In genomic region chr4:87475537-87475936, GRCm38 (mm10) we compare ENCODE assay signal across 16 mouse cellular contexts.
"Had no signal": no experiment of that assay in that cellular context is flagged by ENCODE, and none has a peak within 500 bp of the region (broad histone marks: within the 10 kb centered on the region; RNA-seq: fewer than 3 reads in every experiment).

No protein-coding gene starts in this region.

- H3K27me3 ChIP-seq: midbrain, embryonic 12.5 days; neural tube, embryonic 13.5 days; neural tube, embryonic 15.5 days; stomach, embryonic 15.5 days had no signal

- H3K9ac ChIP-seq: liver, embryonic 14.5 days; lung, embryonic 14.5 days; midbrain, embryonic 12.5 days; neural tube, embryonic 13.5 days; neural tube, embryonic 15.5 days; stomach, embryonic 15.5 days had no signal

- H3K4me1 ChIP-seq: stomach, embryonic 15.5 days had no signal

- H3K4me2 ChIP-seq: lung, embryonic 14.5 days; midbrain, embryonic 12.5 days; neural tube, embryonic 13.5 days; neural tube, embryonic 15.5 days; stomach, embryonic 15.5 days had no signal

- H3K36me3 ChIP-seq: midbrain, embryonic 10.5 days; midbrain, embryonic 12.5 days; neural tube, embryonic 13.5 days; neural tube, embryonic 15.5 days; stomach, embryonic 15.5 days had no signal

- H3K27ac ChIP-seq: liver, embryonic 14.5 days; midbrain, embryonic 10.5 days; midbrain, embryonic 12.5 days; neural tube, embryonic 13.5 days; neural tube, embryonic 15.5 days; stomach, embryonic 15.5 days; stomach, postnatal 0 days had no signal

- H3K9me3 ChIP-seq: midbrain, embryonic 10.5 days; midbrain, embryonic 12.5 days; neural tube, embryonic 13.5 days; neural tube, embryonic 15.5 days; stomach, embryonic 15.5 days had no signal

- DNase-seq: lung, adult 18-20 months; lung, embryonic 14.5 days; lung, postnatal 4 days; midbrain, embryonic 14.5 days; right cerebral cortex, postnatal 14 days; thymus, adult 2 months; thymus, postnatal 14 days; thymus, postnatal 36 days had no signal

- H3K4me3 ChIP-seq: midbrain, embryonic 10.5 days; midbrain, embryonic 12.5 days; myocyte; neural tube, embryonic 13.5 days; neural tube, embryonic 15.5 days; stomach, embryonic 15.5 days had no signal
